Mouse (Mus musculus): Measurements from ENCODE around the gene Acod1. TPM values are rescaled to one million over a fixed set of nuclear protein-coding genes. Genes with fewer than 3 reads are reported as not detected.

Gene Acod1
- 0.21 TPM for polyA plus RNA-seq (2017; shearing (Covaris generic))

GRCm38 (mm10) chr14:103046677-103047076 is at the start of gene Acod1:
TSS of gene Acod1 (plus strand) at chr14:103046977.

GRCm38 (mm10) chr14:103069864-103070611 is 23.3 kb downstream of the Acod1 start, which contains the start of gene Cln5:
TSS of gene Cln5 (plus strand) at chr14:103070216.

GRCm38 (mm10) chr14:103099238-103099933 is 52.6 kb downstream of the Acod1 start, which contains the start of gene Fbxl3:
TSS of gene Fbxl3 (minus strand) at chr14:103099566.

Other genes with a start within 250 kb of the Acod1 start
- gene Kctd12, start 64.3 kb upstream of the Acod1 start, polyA plus RNA-seq (2017; shearing (Covaris generic)) = 0.36 TPM
- 11.6 TPM for gene Cln5, start 23.2 kb downstream of the Acod1 start, polyA plus RNA-seq (2017; shearing (Covaris generic))
- 19.0 TPM for gene Fbxl3, start 52.6 kb downstream of the Acod1 start, polyA plus RNA-seq (2017; shearing (Covaris generic))